Comparison of ENCODE assay signal across 11 mouse cellular contexts in the genomic region with DNA sequence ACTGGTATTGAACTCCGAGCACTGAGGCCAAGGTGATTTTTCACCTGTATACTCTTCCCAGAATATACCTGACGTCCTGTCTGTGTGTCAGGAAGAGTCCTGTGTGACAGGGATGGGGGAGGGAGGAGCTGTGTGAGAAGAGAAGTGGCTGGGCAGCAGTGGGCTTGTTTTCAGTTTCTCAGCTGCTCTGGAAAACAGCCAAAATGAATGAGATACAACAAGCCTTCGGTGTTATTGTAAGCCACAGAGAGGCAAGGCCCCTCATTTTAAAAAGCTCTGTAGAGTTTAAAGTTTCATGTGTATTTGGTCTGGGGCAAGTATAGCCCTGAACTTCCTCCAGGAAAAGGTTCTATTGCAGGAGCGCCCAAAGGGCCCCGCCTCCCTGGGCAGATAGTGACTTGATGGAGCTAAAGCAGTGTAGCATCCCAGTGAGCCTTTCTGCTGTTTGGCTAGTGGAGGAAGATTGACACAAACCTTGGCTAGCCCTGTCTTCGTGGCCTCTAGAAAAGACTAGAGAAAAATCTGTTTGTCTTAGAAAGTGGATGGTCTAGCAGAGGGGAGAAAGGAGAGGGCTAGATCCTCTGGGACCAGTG.
DNase-seq lines count a peak whose midpoint lies in the region; ATAC-seq lines count a peak whose summit lies in the region.
"Had no signal": no experiment of that assay in that cellular context is flagged by ENCODE, and none has a peak within 500 bp of the region (broad histone marks: within the 10 kb centered on the region; RNA-seq: fewer than 3 reads in every experiment).

No protein-coding gene starts in this region.

- WGBS in heart, embryonic 12.5 days = 55% methylated on average over 6 of the region's 6 CpGs
- 77% methylated on average over 6 of the region's 6 CpGs for WGBS in midbrain, embryonic 10.5 days
- 76% methylated on average over 6 of the region's 6 CpGs for WGBS in midbrain, embryonic 11.5 days
- 76% methylated on average over 6 of the region's 6 CpGs for WGBS in limb, embryonic 12.5 days
- WGBS in stomach, embryonic 15.5 days = 53% methylated on average over 6 of the region's 6 CpGs

- H3K27me3 ChIP-seq in heart, embryonic 12.5 days (replicated peaks) = no peaks in the 10 kb centered on the region
- H3K27me3 ChIP-seq in midbrain, embryonic 10.5 days (ENCODE audit: low read depth, poor library complexity, severe bottlenecking) = peaks cover 21% of the 10 kb centered on the region
- peaks cover 2% of the 10 kb centered on the region; the same call in 1 of the 2 replicates for H3K27me3 ChIP-seq in midbrain, embryonic 11.5 days (ENCODE audit: control insufficient read depth, insufficient read depth, low read length)
- H3K27me3 ChIP-seq in limb, embryonic 12.5 days = no peaks in the 10 kb centered on the region
- H3K27me3 ChIP-seq in stomach, embryonic 15.5 days (replicated peaks) = no peaks in the 10 kb centered on the region

- H3K9ac ChIP-seq in heart, embryonic 12.5 days = peak overlapping the region; percentile 19
- no peak overlapping the region for H3K9ac ChIP-seq in midbrain, embryonic 11.5 days (ENCODE audit: low read length)
- H3K9ac ChIP-seq in limb, embryonic 12.5 days (replicated peaks) = no peak overlapping the region
- no peak overlapping the region for H3K9ac ChIP-seq in stomach, embryonic 15.5 days
- H3K9ac ChIP-seq: hindbrain, embryonic 15.5 days had no signal

- no peak overlapping the region for H3K4me3 ChIP-seq in heart, embryonic 12.5 days
- no peak overlapping the region for H3K4me3 ChIP-seq in midbrain, embryonic 10.5 days
- no peak overlapping the region for H3K4me3 ChIP-seq in midbrain, embryonic 11.5 days (ENCODE audit: low read depth, low read length)
- H3K4me3 ChIP-seq in limb, embryonic 12.5 days (replicated peaks) = no peak overlapping the region
- no peak overlapping the region for H3K4me3 ChIP-seq in stomach, embryonic 15.5 days (replicated peaks)
- H3K4me3 ChIP-seq: hindbrain, embryonic 15.5 days; myocyte had no signal

- ATAC-seq in heart, embryonic 12.5 days (ENCODE audit: insufficient number of reproducible peaks, low FRiP score) = no peak
- ATAC-seq in midbrain, embryonic 11.5 days (ENCODE audit: low FRiP score) = no peak
- ATAC-seq in limb, embryonic 12.5 days (ENCODE audit: insufficient number of reproducible peaks, insufficient read depth, low FRiP score, low TSS enrichment, low read depth) = no peak
- ATAC-seq in stomach, embryonic 15.5 days (ENCODE audit: insufficient read depth, low FRiP score, low read depth) = no peak

- peaks cover 53% of the 10 kb centered on the region for H3K4me1 ChIP-seq in heart, embryonic 12.5 days (replicated peaks)
- peaks cover 65% of the 10 kb centered on the region for H3K4me1 ChIP-seq in midbrain, embryonic 10.5 days
- H3K4me1 ChIP-seq in midbrain, embryonic 11.5 days (ENCODE audit: control insufficient read depth, insufficient read depth, low read length) = peaks cover 23% of the 10 kb centered on the region
- H3K4me1 ChIP-seq in limb, embryonic 12.5 days (replicated peaks) = peaks cover 57% of the 10 kb centered on the region
- H3K4me1 ChIP-seq in stomach, embryonic 15.5 days = peaks cover 28% of the 10 kb centered on the region

- peak overlapping the region; percentile 68 for H3K27ac ChIP-seq in heart, embryonic 12.5 days (ENCODE audit: poor library complexity, severe bottlenecking)
- peak overlapping the region; percentile 60 for H3K27ac ChIP-seq in midbrain, embryonic 10.5 days (replicated peaks)
- H3K27ac ChIP-seq in midbrain, embryonic 11.5 days (ENCODE audit: low read depth, low read length) = no peak overlapping the region
- H3K27ac ChIP-seq in limb, embryonic 12.5 days = 0 out of 2 replicates have a peak overlapping the region, but pooled peaks have one; percentile 31
- H3K27ac ChIP-seq in stomach, embryonic 15.5 days = peak overlapping the region; percentile 87
- H3K27ac ChIP-seq: hindbrain, embryonic 15.5 days; macrophage had no signal

- H3K4me2 ChIP-seq in heart, embryonic 12.5 days = no peak overlapping the region
- no peak overlapping the region for H3K4me2 ChIP-seq in midbrain, embryonic 11.5 days
- H3K4me2 ChIP-seq in limb, embryonic 12.5 days = no peak overlapping the region
- H3K4me2 ChIP-seq in stomach, embryonic 15.5 days = no peak overlapping the region
- H3K4me2 ChIP-seq: hindbrain, embryonic 15.5 days had no signal

- H3K36me3 ChIP-seq in heart, embryonic 12.5 days = no peaks in the 10 kb centered on the region
- no peaks in the 10 kb centered on the region for H3K36me3 ChIP-seq in midbrain, embryonic 10.5 days
- no peaks in the 10 kb centered on the region for H3K36me3 ChIP-seq in midbrain, embryonic 11.5 days (ENCODE audit: control insufficient read depth, insufficient read depth, low read length)
- H3K36me3 ChIP-seq in limb, embryonic 12.5 days = no peaks in the 10 kb centered on the region
- no peaks in the 10 kb centered on the region for H3K36me3 ChIP-seq in stomach, embryonic 15.5 days
- H3K36me3 ChIP-seq: hindbrain, embryonic 15.5 days had no signal

- no peaks in the 10 kb centered on the region for H3K9me3 ChIP-seq in heart, embryonic 12.5 days (replicated peaks)
- no peaks in the 10 kb centered on the region for H3K9me3 ChIP-seq in midbrain, embryonic 10.5 days (replicated peaks)
- H3K9me3 ChIP-seq in midbrain, embryonic 11.5 days (ENCODE audit: control insufficient read depth, low read length) = no peaks in the 10 kb centered on the region
- H3K9me3 ChIP-seq in limb, embryonic 12.5 days = no peaks in the 10 kb centered on the region
- no peaks in the 10 kb centered on the region for H3K9me3 ChIP-seq in stomach, embryonic 15.5 days
- H3K9me3 ChIP-seq: hindbrain, embryonic 15.5 days had no signal

- DNase-seq in heart, postnatal 25 days (ENCODE audit: low spot score) = no peak
- DNase-seq in midbrain, embryonic 10.5 days (ENCODE audit: low spot score) = no peak
- no peak for DNase-seq in midbrain, embryonic 11.5 days (ENCODE audit: low spot score, missing footprints)
- no peak for DNase-seq in adipocyte (ENCODE audit: low spot score)
- no peak for DNase-seq in cerebellum, adult 9-10 months

- intact Hi-C loops in heart, postnatal 25 days (cut with DNase I) = loop anchor here (5.0 kb wide), 3 partner anchors 227 to 362 kb away; no protein-coding TSS in a partner anchor
